Mouse (Mus musculus) liver, adult 2 months (tissue): ENCODE results near the gene Igsf23.

Experiments used
- CTCF ChIP-seq: fragments of 200-500 bp; IDR thresholded peaks from 2 replicates; pipeline ENCODE4 v1.5.1; 2011; ENCODE audit warnings: low read depth, low read length, control low read depth
- POLR2A ChIP-seq: fragments of 200-500 bp; IDR thresholded peaks from 2 replicates; pipeline ENCODE4 v1.6.1; 2011; ENCODE audit warnings: low read length, control low read depth; ENCODE audit not compliant: insufficient read depth; ENCODE audit errors: extremely low read depth

DNA sequence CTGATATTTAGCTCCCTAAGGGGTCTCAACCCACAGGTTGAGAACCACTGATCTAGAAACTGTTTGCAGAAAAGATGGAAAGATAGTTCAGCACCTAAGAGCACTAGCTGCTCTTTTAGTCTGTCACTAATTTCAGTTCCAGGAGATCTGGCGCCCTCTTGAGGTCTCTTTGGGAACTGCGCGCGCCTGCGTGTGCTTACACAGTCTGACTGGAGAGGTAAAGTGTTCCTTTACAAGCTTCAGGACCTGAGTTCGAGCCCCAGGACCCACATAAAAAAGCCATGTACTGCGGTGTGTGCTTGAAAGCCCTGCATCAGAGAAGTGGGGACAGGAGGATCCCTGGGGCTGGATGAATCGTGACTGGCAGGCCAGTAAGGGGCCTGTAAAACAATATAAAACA is 60.7 kb downstream of the Igsf23 start:
- TF ChIP-seq POLR2A (no peak), CTCF (peak; percentile 91)
